Mouse (Mus musculus): Measurements from ENCODE around the gene Gm17455.

GRCm38 (mm10) chr10:60432679-60433078 lies 33.2 kb downstream of the Gm17455 start:
- no peak for TF ChIP-seq ZC3H11A (IDR thresholded peaks at IDR 0.05; ENCODE audit: borderline replicate concordance, low read depth, low read length)
- TF ChIP-seq CHD2 (IDR thresholded peaks at IDR 0.05; ENCODE audit: low read depth, low read length), result no peak
